Mouse (Mus musculus): ENCODE results near the gene Ssh2.

DNA sequence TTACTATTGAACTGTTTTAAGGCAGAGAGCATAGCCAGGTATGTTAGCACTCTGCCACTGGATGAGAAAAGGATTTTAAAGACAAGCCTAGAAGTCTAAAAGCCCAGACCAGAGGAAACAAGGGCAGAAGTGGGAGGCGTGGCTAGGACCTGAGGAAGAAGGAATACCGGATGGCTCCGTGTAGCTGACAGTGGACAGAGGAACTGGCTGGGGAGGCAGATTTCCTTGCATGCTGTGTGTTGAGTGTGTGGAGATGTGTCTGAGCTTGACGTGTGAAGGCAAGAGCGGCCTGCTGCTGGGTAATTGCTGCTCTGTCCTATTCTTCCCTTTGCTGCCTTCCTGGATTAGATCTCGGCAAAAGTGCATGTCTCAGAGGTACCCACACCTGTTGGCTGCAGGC is 286.4 kb downstream of the Ssh2 start:
- TF ChIP-seq GATA1 (IDR thresholded peaks at IDR 0.05; ENCODE audit: low read length), result no peak
- TF ChIP-seq TAL1 (IDR thresholded peaks at IDR 0.05; ENCODE audit: low read length), result no peak
